Mouse (Mus musculus): ENCODE measurements around the gene Celsr1. TPM values are rescaled to one million over a fixed set of nuclear protein-coding genes. Genes with fewer than 3 reads are reported as not detected.

Gene Celsr1
- polyA plus RNA-seq, 1 experiment from 2014 or later = 2.2 TPM

- H3K36me3 ChIP-seq (ENCODE audit: control insufficient read depth, insufficient read depth, low read length) = no peaks in the 10 kb centered on the region
- 28% methylated on average over 3 of the region's 3 CpGs for whole genome bisulfite sequencing (ENCODE audit: insufficient replicate concordance)
- no peak overlapping the region for H3K9ac ChIP-seq (ENCODE audit: low read depth, low read length)
- no peak for ATAC-seq (replicated peaks; ENCODE audit: insufficient number of reproducible peaks, low FRiP score, low TSS enrichment)
- H3K4me1 ChIP-seq (ENCODE audit: control insufficient read depth, insufficient read depth, low read length) = peaks cover 5% of the 10 kb centered on the region
- H3K27me3 ChIP-seq (ENCODE audit: control insufficient read depth, insufficient read depth, low read length) = no peaks in the 10 kb centered on the region
- H3K27ac ChIP-seq (ENCODE audit: low read depth, low read length) = no peak overlapping the region
- H3K4me3 ChIP-seq (ENCODE audit: low read depth, low read length) = no peak overlapping the region
- no peak overlapping the region for H3K4me2 ChIP-seq
- H3K9me3 ChIP-seq (replicated peaks; ENCODE audit: control insufficient read depth, low read length) = no peaks in the 10 kb centered on the region
Observed at GRCm38 (mm10) chr15:85982416-85982775, 51.2 kb downstream of the Celsr1 start.

- ATAC-seq (replicated peaks; ENCODE audit: insufficient number of reproducible peaks, low FRiP score, low TSS enrichment) = peak; percentile 47; the same call in 1 of the 2 replicates
- Histone ChIP-seq H3K27me3 (ENCODE audit: control insufficient read depth, insufficient read depth, low read length) (no peaks in the 10 kb centered on the region), H3K4me2 (no peak overlapping the region), H3K9ac (ENCODE audit: low read depth, low read length) (no peak overlapping the region), H3K4me1 (ENCODE audit: control insufficient read depth, insufficient read depth, low read length) (peaks cover 10% of the 10 kb centered on the region), H3K4me3 (ENCODE audit: low read depth, low read length) (no peak overlapping the region), H3K9me3 (replicated peaks; ENCODE audit: control insufficient read depth, low read length) (no peaks in the 10 kb centered on the region), H3K27ac (ENCODE audit: low read depth, low read length) (no peak overlapping the region), H3K36me3 (ENCODE audit: control insufficient read depth, insufficient read depth, low read length) (no peaks in the 10 kb centered on the region)
- WGBS (ENCODE audit: insufficient replicate concordance) = 35% methylated on average over 11 of the region's 11 CpGs
Observed at GRCm38 (mm10) chr15:85981768-85982415, 51.7 kb downstream of the Celsr1 start.

- WGBS (ENCODE audit: insufficient replicate concordance) = 59% methylated on average over 9 of the region's 9 CpGs
- Histone ChIP-seq H3K4me3 (ENCODE audit: low read depth, low read length) (no peak overlapping the region), H3K4me1 (ENCODE audit: control insufficient read depth, insufficient read depth, low read length) (peaks cover 23% of the 10 kb centered on the region), H3K9ac (ENCODE audit: low read depth, low read length) (no peak overlapping the region), H3K36me3 (ENCODE audit: control insufficient read depth, insufficient read depth, low read length) (no peaks in the 10 kb centered on the region), H3K27ac (ENCODE audit: low read depth, low read length) (no peak overlapping the region), H3K4me2 (no peak overlapping the region), H3K27me3 (ENCODE audit: control insufficient read depth, insufficient read depth, low read length) (no peaks in the 10 kb centered on the region), H3K9me3 (replicated peaks; ENCODE audit: control insufficient read depth, low read length) (no peaks in the 10 kb centered on the region)
- ATAC-seq (replicated peaks; ENCODE audit: insufficient number of reproducible peaks, low FRiP score, low TSS enrichment) = no peak; the same call in 1 of the 2 replicates
Observed at GRCm38 (mm10) chr15:85977086-85977485, 56.5 kb downstream of the Celsr1 start.

GRCm38 (mm10) chr15:85975746-85976145 is 57.8 kb downstream of the Celsr1 start:
- Histone ChIP-seq H3K4me2 (no peak overlapping the region), H3K4me1 (ENCODE audit: control insufficient read depth, insufficient read depth, low read length) (peaks cover 21% of the 10 kb centered on the region), H3K36me3 (ENCODE audit: control insufficient read depth, insufficient read depth, low read length) (no peaks in the 10 kb centered on the region), H3K9me3 (replicated peaks; ENCODE audit: control insufficient read depth, low read length) (no peaks in the 10 kb centered on the region), H3K27me3 (ENCODE audit: control insufficient read depth, insufficient read depth, low read length) (no peaks in the 10 kb centered on the region), H3K27ac (ENCODE audit: low read depth, low read length) (no peak overlapping the region), H3K9ac (ENCODE audit: low read depth, low read length) (no peak overlapping the region), H3K4me3 (ENCODE audit: low read depth, low read length) (no peak overlapping the region)
- 60% methylated on average over 16 of the region's 16 CpGs for WGBS (ENCODE audit: insufficient replicate concordance)
- no peak for ATAC-seq (replicated peaks; ENCODE audit: insufficient number of reproducible peaks, low FRiP score, low TSS enrichment)

GRCm38 (mm10) chr15:85971596-85971995 is 62.0 kb downstream of the Celsr1 start:
- Histone ChIP-seq H3K9me3 (replicated peaks; ENCODE audit: control insufficient read depth, low read length) (no peaks in the 10 kb centered on the region), H3K9ac (ENCODE audit: low read depth, low read length) (no peak overlapping the region), H3K4me1 (ENCODE audit: control insufficient read depth, insufficient read depth, low read length) (peaks cover 28% of the 10 kb centered on the region), H3K4me3 (ENCODE audit: low read depth, low read length) (no peak overlapping the region), H3K36me3 (ENCODE audit: control insufficient read depth, insufficient read depth, low read length) (no peaks in the 10 kb centered on the region), H3K27ac (ENCODE audit: low read depth, low read length) (no peak overlapping the region), H3K27me3 (ENCODE audit: control insufficient read depth, insufficient read depth, low read length) (no peaks in the 10 kb centered on the region), H3K4me2 (no peak overlapping the region)
- WGBS (ENCODE audit: insufficient replicate concordance) = 56% methylated on average over 5 of the region's 5 CpGs
- ATAC-seq (replicated peaks; ENCODE audit: insufficient number of reproducible peaks, low FRiP score, low TSS enrichment) = no peak

- H3K27ac ChIP-seq (ENCODE audit: low read depth, low read length) = no peak overlapping the region
- H3K4me1 ChIP-seq (ENCODE audit: control insufficient read depth, insufficient read depth, low read length) = peaks cover 21% of the 10 kb centered on the region
- 55% methylated on average over 8 of the region's 8 CpGs for WGBS (ENCODE audit: insufficient replicate concordance)
Observed at GRCm38 (mm10) chr15:85970441-85970840, 63.1 kb downstream of the Celsr1 start.

GRCm38 (mm10) chr15:85969707-85970153 is 63.8 kb downstream of the Celsr1 start:
- peak; percentile 50; the same call in 1 of the 2 replicates for ATAC-seq (replicated peaks; ENCODE audit: insufficient number of reproducible peaks, low FRiP score, low TSS enrichment)
- no peak overlapping the region for H3K27ac ChIP-seq (ENCODE audit: low read depth, low read length)
- no peak overlapping the region for H3K9ac ChIP-seq (ENCODE audit: low read depth, low read length)
- no peak overlapping the region; the same call in 1 of the 2 replicates for H3K4me2 ChIP-seq
- H3K4me1 ChIP-seq (ENCODE audit: control insufficient read depth, insufficient read depth, low read length) = peaks cover 19% of the 10 kb centered on the region
- H3K9me3 ChIP-seq (replicated peaks; ENCODE audit: control insufficient read depth, low read length) = no peaks in the 10 kb centered on the region
- 42% methylated on average over 3 of the region's 3 CpGs for WGBS (ENCODE audit: insufficient replicate concordance)
- H3K4me3 ChIP-seq (ENCODE audit: low read depth, low read length) = no peak overlapping the region
- H3K27me3 ChIP-seq (ENCODE audit: control insufficient read depth, insufficient read depth, low read length) = no peaks in the 10 kb centered on the region
- H3K36me3 ChIP-seq (ENCODE audit: control insufficient read depth, insufficient read depth, low read length) = no peaks in the 10 kb centered on the region

More at GRCm38 (mm10) chr15:85970441-85970840, 63.1 kb downstream of the Celsr1 start:
- Histone ChIP-seq H3K36me3 (ENCODE audit: control insufficient read depth, insufficient read depth, low read length) (no peaks in the 10 kb centered on the region), H3K4me2 (no peak overlapping the region), H3K4me3 (ENCODE audit: low read depth, low read length) (no peak overlapping the region), H3K9ac (ENCODE audit: low read depth, low read length) (no peak overlapping the region), H3K9me3 (replicated peaks; ENCODE audit: control insufficient read depth, low read length) (no peaks in the 10 kb centered on the region), H3K27me3 (ENCODE audit: control insufficient read depth, insufficient read depth, low read length) (no peaks in the 10 kb centered on the region)
- ATAC-seq (replicated peaks; ENCODE audit: insufficient number of reproducible peaks, low FRiP score, low TSS enrichment) = no peak

- Histone ChIP-seq H3K4me2 (no peak overlapping the region), H3K9ac (ENCODE audit: low read depth, low read length) (no peak overlapping the region), H3K4me1 (ENCODE audit: control insufficient read depth, insufficient read depth, low read length) (peaks cover 17% of the 10 kb centered on the region), H3K27me3 (ENCODE audit: control insufficient read depth, insufficient read depth, low read length) (no peaks in the 10 kb centered on the region), H3K36me3 (ENCODE audit: control insufficient read depth, insufficient read depth, low read length) (no peaks in the 10 kb centered on the region), H3K27ac (ENCODE audit: low read depth, low read length) (no peak overlapping the region), H3K4me3 (ENCODE audit: low read depth, low read length) (no peak overlapping the region), H3K9me3 (replicated peaks; ENCODE audit: control insufficient read depth, low read length) (no peaks in the 10 kb centered on the region)
- WGBS (ENCODE audit: insufficient replicate concordance) = 80% methylated on average over 7 of the region's 7 CpGs
- no peak for ATAC-seq (replicated peaks; ENCODE audit: insufficient number of reproducible peaks, low FRiP score, low TSS enrichment)
Observed at GRCm38 (mm10) chr15:85969291-85969690, 64.3 kb downstream of the Celsr1 start.

- H3K9me3 ChIP-seq (replicated peaks; ENCODE audit: control insufficient read depth, low read length) = no peaks in the 10 kb centered on the region
- no peak overlapping the region for H3K4me3 ChIP-seq (ENCODE audit: low read depth, low read length)
- WGBS (ENCODE audit: insufficient replicate concordance) = 73% methylated on average over 7 of the region's 7 CpGs
- no peak overlapping the region for H3K9ac ChIP-seq (ENCODE audit: low read depth, low read length)
- H3K27me3 ChIP-seq (ENCODE audit: control insufficient read depth, insufficient read depth, low read length) = no peaks in the 10 kb centered on the region
- H3K4me1 ChIP-seq (ENCODE audit: control insufficient read depth, insufficient read depth, low read length) = peaks cover 13% of the 10 kb centered on the region
- no peak overlapping the region for H3K27ac ChIP-seq (ENCODE audit: low read depth, low read length)
- H3K4me2 ChIP-seq = no peak overlapping the region
- ATAC-seq (replicated peaks; ENCODE audit: insufficient number of reproducible peaks, low FRiP score, low TSS enrichment) = no peak
- no peaks in the 10 kb centered on the region for H3K36me3 ChIP-seq (ENCODE audit: control insufficient read depth, insufficient read depth, low read length)
Observed at GRCm38 (mm10) chr15:85966032-85966431, 67.5 kb downstream of the Celsr1 start.

Measured in heart, embryonic 11.5 days (tissue).